Mouse (Mus musculus) cortical plate, adult 2 months (tissue): ENCODE data around the gene Pabpn1l.

Experiments
- CTCF ChIP-seq: fragments of 200-500 bp; IDR thresholded peaks from 2 replicates; pipeline ENCODE4 v1.5.1; 2011; ENCODE audit warnings: mild to moderate bottlenecking, control low read depth, low read length; ENCODE audit not compliant: insufficient read depth; ENCODE audit errors: extremely low read depth
- POLR2A ChIP-seq: fragments of 200-500 bp; IDR thresholded peaks from 2 replicates; pipeline ENCODE4 v1.6.1; 2011; ENCODE audit warnings: mild to moderate bottlenecking, low read length, control low read depth; ENCODE audit not compliant: insufficient read depth; ENCODE audit errors: extremely low read depth

- TF ChIP-seq CTCF (no peak), POLR2A (no peak)
Observed at GRCm38 (mm10) chr8:122596031-122596430, 26.5 kb downstream of the Pabpn1l start.
